Mouse (Mus musculus) thymus, postnatal 14 days (tissue): ENCODE results near the gene Gm6176.
"Not testable (repeated sequence)": the region's sequence is repeated elsewhere in the genome, so short reads cannot be mapped to it uniquely, and the experiment has no call there.

ENCODE experiments used
- DNase-seq: peaks from one replicate; pipeline ENCODE4 v3.0.0; 2021

Gm6176 gene

GRCm38 (mm10) chr7:22056205-22056604, at the start of gene Gm6176:
TSS of gene Gm6176 (minus strand) at chr7:22056305.
- not testable (repeated sequence) for DNase-seq

GRCm38 (mm10) chr7:22068757-22069156, 12.7 kb upstream of the Gm6176 start, which contains the start of gene Vmn1r139:
TSS of gene Vmn1r139 (plus strand) at chr7:22069057.
- not testable (repeated sequence) for DNase-seq

- not testable (repeated sequence) for DNase-seq
These were observed 27.3 kb downstream of the Gm6176 start, which contains the start of gene Vmn1r138 for GRCm38 (mm10) chr7:22028797-22029196. TSS of gene Vmn1r138 (minus strand) at chr7:22028897.
